Mouse (Mus musculus) urinary bladder, postnatal 36 days (tissue): Measurements from ENCODE around the gene Zfp275.
"Not testable (repeated sequence)": the region's sequence is repeated elsewhere in the genome, so short reads cannot be mapped to it uniquely, and the experiment has no call there.

Source experiments
- DNase-seq, 2 experiments: peaks; one replicate each; pipeline ENCODE4 v3.0.0; 2022; ENCODE audit warnings: low spot score in 2 of 2, mixed read lengths in 1 of 2

The Zfp275 gene

GRCm38 (mm10) chrX:73342483-73342895 lies at the start of gene Zfp275:
TSS of gene Zfp275 (plus strand) at chrX:73342621.
- peak; percentile 32 to 71 for DNase-seq

GRCm38 (mm10) chrX:73292876-73293275 lies 49.5 kb upstream of the Zfp275 start, which contains the start of the genes Xlr5a and Xlr5c:
TSS of gene Xlr5a (minus strand) at chrX:73292976.
TSS of gene Xlr5c (minus strand) at chrX:73292976.
- DNase-seq: not testable (repeated sequence)

- not testable (repeated sequence) for DNase-seq
Observed at GRCm38 (mm10) chrX:73295745-73296144, 46.7 kb upstream of the Zfp275 start.

- peak; percentile 0 to 2 for DNase-seq
Observed at GRCm38 (mm10) chrX:73312522-73312921, 29.9 kb upstream of the Zfp275 start.

- no peak for DNase-seq
Observed at GRCm38 (mm10) chrX:73321029-73321428, 21.4 kb upstream of the Zfp275 start.

- no peak for DNase-seq
Observed at GRCm38 (mm10) chrX:73327215-73327614, 15.2 kb upstream of the Zfp275 start.

GRCm38 (mm10) chrX:73333548-73333947 lies 8.9 kb upstream of the Zfp275 start:
- no peak for DNase-seq

GRCm38 (mm10) chrX:73336740-73337139 lies 5.7 kb upstream of the Zfp275 start, which contains the start of gene Gm45015:
TSS of gene Gm45015 (minus strand) at chrX:73336840.
- no peak for DNase-seq

GRCm38 (mm10) chrX:73341473-73341872 lies 948 bp upstream of the Zfp275 start:
- DNase-seq: no peak

- no peak for DNase-seq
Observed at GRCm38 (mm10) chrX:73342068-73342467, 353 bp upstream of the Zfp275 start.

- DNase-seq: peak; percentile 1 to 4
Observed at GRCm38 (mm10) chrX:73342941-73343735, 717 bp downstream of the Zfp275 start.

- no peak for DNase-seq
Observed at GRCm38 (mm10) chrX:73343802-73344201, 1.4 kb downstream of the Zfp275 start.

GRCm38 (mm10) chrX:73344346-73344745 lies 1.9 kb downstream of the Zfp275 start:
- no peak for DNase-seq

- no peak for DNase-seq
Observed at GRCm38 (mm10) chrX:73356163-73356562, 13.7 kb downstream of the Zfp275 start.

- no peak for DNase-seq
Observed at GRCm38 (mm10) chrX:73356719-73357118, 14.3 kb downstream of the Zfp275 start.

GRCm38 (mm10) chrX:73363291-73363690 lies 20.9 kb downstream of the Zfp275 start:
- DNase-seq: no peak

GRCm38 (mm10) chrX:73384419-73384818 lies 42.0 kb downstream of the Zfp275 start:
- no peak for DNase-seq

GRCm38 (mm10) chrX:73384924-73385323 lies 42.5 kb downstream of the Zfp275 start:
- DNase-seq: no peak

GRCm38 (mm10) chrX:73391481-73391880 lies 49.1 kb downstream of the Zfp275 start:
- no peak for DNase-seq

GRCm38 (mm10) chrX:73396446-73396845 lies 54.0 kb downstream of the Zfp275 start:
- DNase-seq: no peak

- not testable (repeated sequence) for DNase-seq
Observed at GRCm38 (mm10) chrX:73398636-73399035, 56.2 kb downstream of the Zfp275 start, which contains the start of gene Gm18336. TSS of gene Gm18336 (minus strand) at chrX:73398736.

GRCm38 (mm10) chrX:73400951-73401350 lies 58.5 kb downstream of the Zfp275 start:
- no peak for DNase-seq

GRCm38 (mm10) chrX:73401616-73402015 lies 59.2 kb downstream of the Zfp275 start:
- DNase-seq: no peak
